Comparison of ENCODE assay signal across 20 mouse cellular contexts in genomic region chr7:133062055-133062454, GRCm38 (mm10).
"Had no signal": no experiment of that assay in that cellular context is flagged by ENCODE, and none has a peak within 500 bp of the region (broad histone marks: within the 10 kb centered on the region; RNA-seq: fewer than 3 reads in every experiment).

No protein-coding gene starts in this region.

- H3K9ac ChIP-seq: liver, postnatal 0 days; lung, embryonic 15.5 days; midbrain, embryonic 12.5 days; neural tube, embryonic 13.5 days; neural tube, embryonic 15.5 days; stomach, embryonic 15.5 days had no signal

- H3K27me3 ChIP-seq: lung, embryonic 15.5 days; midbrain, embryonic 12.5 days; neural tube, embryonic 13.5 days; neural tube, embryonic 15.5 days; stomach, embryonic 15.5 days had no signal

- H3K4me2 ChIP-seq: lung, embryonic 15.5 days; midbrain, embryonic 12.5 days; neural tube, embryonic 13.5 days; neural tube, embryonic 15.5 days; stomach, embryonic 15.5 days had no signal

- H3K36me3 ChIP-seq: neural tube, embryonic 15.5 days had no signal

- H3K4me3 ChIP-seq: lung, embryonic 15.5 days; midbrain, embryonic 10.5 days; midbrain, embryonic 12.5 days; myocyte; neural tube, embryonic 13.5 days; neural tube, embryonic 15.5 days; stomach, embryonic 15.5 days had no signal

- H3K9me3 ChIP-seq: lung, embryonic 15.5 days; midbrain, embryonic 10.5 days; midbrain, embryonic 12.5 days; neural tube, embryonic 13.5 days; neural tube, embryonic 15.5 days; stomach, embryonic 15.5 days had no signal

- DNase-seq: liver, postnatal 0 days; lung, adult 2 months; lung, postnatal 14 days; lung, postnatal 4 days; midbrain, embryonic 14.5 days; retina, postnatal 1 day; right cerebral cortex, adult 18-20 months; right cerebral cortex, postnatal 14 days; thymus, adult 2 months; thymus, postnatal 25 days had no signal

- H3K27ac ChIP-seq: lung, embryonic 15.5 days; midbrain, embryonic 10.5 days; midbrain, embryonic 12.5 days; neural tube, embryonic 13.5 days; neural tube, embryonic 15.5 days; stomach, embryonic 15.5 days; stomach, postnatal 0 days had no signal

- ATAC-seq: liver, postnatal 0 days; lung, postnatal 0 days; midbrain, embryonic 16.5 days had no signal
